Mouse (Mus musculus): ENCODE data around the gene Pik3r1.

DNA sequence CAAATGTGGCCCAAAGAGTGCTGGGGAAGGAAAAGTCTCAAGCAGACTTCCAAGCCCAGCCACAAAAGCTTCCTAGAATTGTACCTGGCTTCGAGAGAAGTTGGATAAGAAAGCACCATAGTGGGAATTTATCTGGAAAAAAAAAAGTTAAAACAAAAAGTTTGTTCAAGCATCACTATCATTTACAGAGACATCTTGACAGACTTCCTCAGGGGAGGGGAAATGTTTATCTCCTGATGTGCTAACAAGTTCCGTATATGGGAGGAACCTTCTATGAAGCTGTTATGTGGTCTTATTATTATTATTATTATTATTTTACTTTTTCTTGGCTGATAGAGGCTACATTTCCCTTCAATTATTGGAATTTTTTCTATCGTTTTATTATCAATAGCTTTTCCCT, 94.1 kb downstream of the Pik3r1 start:
- TF ChIP-seq CTCF (IDR thresholded peaks at IDR 0.05; ENCODE audit: control insufficient read depth, insufficient read depth, insufficient read length) (no peak), MYOD1 (IDR thresholded peaks at IDR 0.05; ENCODE audit: control insufficient read depth, insufficient read length, low read depth) (no peak), MYOG (IDR thresholded peaks at IDR 0.05; ENCODE audit: control insufficient read depth, extremely low read depth, insufficient read length) (no peak), USF1 (IDR thresholded peaks at IDR 0.05; ENCODE audit: low read depth) (no peak)

All from C2C12 (cell line).